Mouse (Mus musculus) spleen, adult 2 months (tissue): Measurements from ENCODE around the gene Kcnj15.

Experiments
- CTCF ChIP-seq: fragments of 200-500 bp; IDR thresholded peaks from 2 replicates; pipeline ENCODE4 v1.5.1; 2011; ENCODE audit warnings: mild to moderate bottlenecking, inconsistent platforms; ENCODE audit not compliant: insufficient read depth, insufficient read length, insufficient replicate concordance; ENCODE audit errors: extremely low read depth
- POLR2A ChIP-seq: fragments of 200-500 bp; IDR thresholded peaks from 2 replicates; pipeline ENCODE4 v1.6.1; 2011; ENCODE audit warnings: low read depth, low read length, inconsistent platforms

- no peak for TF ChIP-seq POLR2A
- TF ChIP-seq CTCF = no peak
Measured at GRCm38 (mm10) chr16:95347202-95347601, 89.8 kb downstream of the Kcnj15 start.
